Mouse (Mus musculus): ENCODE data around the gene Tars2. TPM values are rescaled to one million over a fixed set of nuclear protein-coding genes. Genes with fewer than 3 reads are reported as not detected.
"Not testable (repeated sequence)": the region's sequence is repeated elsewhere in the genome, so short reads cannot be mapped to it uniquely, and the experiment has no call there.

Tars2 gene
- 39.5 and 40.0 TPM in 2 replicates for polyA plus RNA-seq (2015; fragmentation: Nextera tagmentation; extraction: Ambion mirVana)

DNA sequence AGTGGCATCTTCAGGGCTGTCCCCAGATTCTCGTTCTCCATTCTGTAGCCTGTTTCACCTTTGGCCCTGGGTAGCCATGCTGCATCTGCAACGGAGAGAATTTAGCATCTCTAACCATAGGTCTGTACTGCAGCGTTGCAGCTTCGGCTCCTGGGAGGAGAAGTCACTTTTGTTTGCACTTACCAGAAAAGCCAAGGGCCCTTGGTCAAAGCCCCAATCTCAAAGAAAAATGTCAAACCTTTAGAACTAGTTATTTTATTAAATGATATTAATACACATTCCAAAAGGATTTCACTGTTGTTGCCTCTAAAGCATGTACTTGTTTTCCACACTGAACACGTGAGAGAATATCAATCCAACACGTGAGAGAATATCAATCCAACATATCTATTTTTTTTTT, at the start of gene Tars2:
TSS of gene Tars2 (minus strand) at position 101 of the 400 bp plus-strand sequence.
- no peak within 1 kb of the TSS for H3K4me2 ChIP-seq
- H3K4me3 ChIP-seq = no peak within 1 kb of the TSS
- H3K27me3 ChIP-seq (replicated peaks) = no peaks in the 10 kb centered on the region
- H3K36me3 ChIP-seq = peaks cover 33% of the 10 kb centered on the region
- H3K9me3 ChIP-seq = no peaks in the 10 kb centered on the region
- no peak for ATAC-seq (ENCODE audit: extremely low read depth, insufficient number of reproducible peaks, low FRiP score, low TSS enrichment)
- peaks cover 14% of the 10 kb centered on the region; the same call in 1 of the 2 replicates for H3K4me1 ChIP-seq
- no peak within 1 kb of the TSS for H3K27ac ChIP-seq (replicated peaks)
- 83% methylated on average over 6 of the region's 6 CpGs for WGBS
- no peak within 1 kb of the TSS for H3K9ac ChIP-seq

DNA sequence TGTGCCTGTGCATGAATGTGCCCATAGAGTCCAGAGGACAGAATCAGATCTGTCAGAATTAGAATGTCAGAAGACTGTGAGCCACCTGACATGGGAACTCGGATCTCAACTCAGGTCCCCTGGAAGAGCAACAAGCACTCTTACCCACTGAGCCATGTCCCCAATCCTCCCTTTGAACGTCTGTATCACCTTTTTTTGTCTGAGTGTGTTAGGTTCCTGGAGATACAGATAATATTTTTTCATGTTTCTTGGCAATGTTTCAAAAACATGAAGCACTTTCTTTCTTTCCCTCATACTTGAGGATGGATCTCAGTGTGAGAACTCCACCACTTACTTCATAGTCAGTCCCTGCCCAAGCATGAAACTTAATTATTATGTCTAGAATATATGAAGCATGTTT, 48.4 kb upstream of the Tars2 start:
- peaks cover 31% of the 10 kb centered on the region for H3K36me3 ChIP-seq
- no peak overlapping the region for H3K9ac ChIP-seq
- ATAC-seq (ENCODE audit: extremely low read depth, insufficient number of reproducible peaks, low FRiP score, low TSS enrichment) = no peak
- H3K4me2 ChIP-seq = no peak overlapping the region
- H3K4me1 ChIP-seq = peaks cover 18% of the 10 kb centered on the region
- H3K4me3 ChIP-seq = no peak overlapping the region
- WGBS = 39% methylated on average over 2 of the region's 2 CpGs
- no peaks in the 10 kb centered on the region for H3K27me3 ChIP-seq (replicated peaks)
- H3K9me3 ChIP-seq = no peaks in the 10 kb centered on the region
- no peak overlapping the region for H3K27ac ChIP-seq (replicated peaks)

DNA sequence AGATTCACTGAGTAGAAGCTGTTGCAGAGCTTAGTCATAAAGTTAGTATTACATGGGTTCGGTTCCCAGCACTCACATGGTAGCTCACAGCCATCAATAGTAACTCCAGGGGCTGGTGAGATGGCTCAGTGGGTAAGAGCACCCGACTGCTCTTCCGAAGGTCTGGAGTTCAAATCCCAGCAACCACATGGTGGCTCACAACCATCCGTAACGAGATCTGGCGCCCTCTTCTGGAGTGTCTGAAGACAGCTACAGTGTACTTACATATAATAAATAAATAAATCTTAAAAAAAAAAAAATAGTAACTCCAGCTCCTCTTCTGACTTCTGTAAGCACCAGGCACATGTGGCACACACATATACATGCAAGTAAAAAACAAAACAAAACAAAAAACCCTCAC, 47.6 kb upstream of the Tars2 start:
- H3K9ac ChIP-seq; H3K27ac ChIP-seq (replicated peaks); ATAC-seq (ENCODE audit: extremely low read depth, insufficient number of reproducible peaks, low FRiP score, low TSS enrichment); H3K4me3 ChIP-seq; H3K9me3 ChIP-seq; H3K4me2 ChIP-seq; H3K27me3 ChIP-seq (replicated peaks): not testable (repeated sequence)
- peaks cover 13% of the 10 kb centered on the region for H3K4me1 ChIP-seq
- WGBS = 90% methylated on average over 6 of the region's 6 CpGs
- peaks cover 38% of the 10 kb centered on the region for H3K36me3 ChIP-seq

DNA sequence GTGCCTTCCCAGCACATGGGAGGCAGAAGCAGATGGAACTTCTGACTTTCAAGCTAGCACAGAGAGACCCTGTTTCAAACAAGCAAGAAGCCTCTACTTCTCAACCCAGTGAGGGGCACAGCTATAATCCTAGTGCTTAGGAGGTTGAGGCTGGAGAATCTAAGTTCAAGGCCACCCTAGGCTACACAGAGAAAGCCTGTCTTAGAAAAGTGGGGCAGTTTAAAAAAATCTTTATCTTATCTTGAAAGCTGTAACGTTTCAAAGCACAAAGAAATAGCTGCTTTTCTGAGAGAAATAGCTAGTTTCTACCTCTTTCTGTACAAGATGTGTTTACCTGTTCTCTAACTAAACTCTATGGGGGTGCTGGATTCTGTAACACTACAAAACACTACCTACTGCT, 46.7 kb upstream of the Tars2 start:
- no peaks in the 10 kb centered on the region for H3K27me3 ChIP-seq (replicated peaks)
- no peak for ATAC-seq (ENCODE audit: extremely low read depth, insufficient number of reproducible peaks, low FRiP score, low TSS enrichment)
- no peak overlapping the region for H3K4me3 ChIP-seq
- WGBS = 33% methylated on average over 1 of the region's 1 CpGs
- H3K36me3 ChIP-seq = peaks cover 39% of the 10 kb centered on the region
- no peak overlapping the region for H3K27ac ChIP-seq (replicated peaks)
- peaks cover 13% of the 10 kb centered on the region for H3K4me1 ChIP-seq
- no peaks in the 10 kb centered on the region for H3K9me3 ChIP-seq
- H3K4me2 ChIP-seq = no peak overlapping the region
- H3K9ac ChIP-seq = no peak overlapping the region

DNA sequence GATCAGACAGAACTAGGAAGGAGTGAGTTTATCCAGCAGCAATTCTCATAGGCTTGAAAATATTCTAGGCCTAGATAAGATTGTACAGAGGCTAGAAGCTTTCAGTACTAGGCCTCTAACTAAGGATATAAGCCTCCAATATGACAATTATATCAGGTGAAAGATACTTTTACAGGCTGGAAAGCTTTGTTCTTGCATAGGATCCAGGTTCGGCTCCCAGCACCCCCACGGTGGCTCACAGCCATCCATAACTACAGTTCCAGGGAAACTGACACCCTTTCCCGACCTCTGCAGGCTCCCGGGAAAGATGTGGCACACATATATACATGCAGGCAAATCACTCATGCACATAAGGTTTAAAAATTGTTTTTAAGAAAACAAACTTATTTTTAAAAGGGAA, 43.8 kb upstream of the Tars2 start:
- no peak for ATAC-seq (ENCODE audit: extremely low read depth, insufficient number of reproducible peaks, low FRiP score, low TSS enrichment)
- peaks cover 37% of the 10 kb centered on the region for H3K36me3 ChIP-seq
- 92% methylated on average over 4 of the region's 4 CpGs for WGBS
- H3K4me1 ChIP-seq = peaks cover 12% of the 10 kb centered on the region; the same call in 1 of the 2 replicates
- H3K9me3 ChIP-seq = no peaks in the 10 kb centered on the region
- no peak overlapping the region for H3K4me3 ChIP-seq
- H3K27me3 ChIP-seq (replicated peaks) = no peaks in the 10 kb centered on the region
- H3K4me2 ChIP-seq = no peak overlapping the region
- H3K27ac ChIP-seq (replicated peaks) = no peak overlapping the region
- H3K9ac ChIP-seq = no peak overlapping the region

DNA sequence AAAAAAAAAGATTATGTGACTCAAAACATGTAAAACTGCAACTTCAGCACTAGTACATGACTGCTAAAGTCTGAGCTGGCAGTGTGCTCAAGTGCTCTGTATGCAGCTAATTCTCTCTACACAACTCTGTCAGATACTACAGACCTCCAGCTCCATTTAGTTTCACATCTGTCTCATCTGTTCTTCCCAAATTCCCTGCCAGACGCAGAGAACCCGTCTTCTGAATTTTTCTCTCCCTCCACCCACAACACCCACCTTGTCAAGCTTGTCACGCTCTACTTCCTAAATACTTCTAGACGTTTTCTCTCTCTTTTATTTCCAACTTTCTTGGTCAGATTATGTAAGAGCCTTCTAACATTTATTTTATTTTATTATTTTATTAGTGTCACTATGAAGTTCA, 38.8 kb upstream of the Tars2 start:
- Histone ChIP-seq H3K9ac (no peak overlapping the region), H3K4me2 (no peak overlapping the region), H3K9me3 (no peaks in the 10 kb centered on the region), H3K4me1 (peaks cover 10% of the 10 kb centered on the region; the same call in 1 of the 2 replicates), H3K27me3 (replicated peaks) (no peaks in the 10 kb centered on the region), H3K27ac (replicated peaks) (no peak overlapping the region), H3K4me3 (no peak overlapping the region), H3K36me3 (peaks cover 20% of the 10 kb centered on the region)
- ATAC-seq (ENCODE audit: extremely low read depth, insufficient number of reproducible peaks, low FRiP score, low TSS enrichment) = no peak
- 91% methylated on average over 4 of the region's 4 CpGs for WGBS

DNA sequence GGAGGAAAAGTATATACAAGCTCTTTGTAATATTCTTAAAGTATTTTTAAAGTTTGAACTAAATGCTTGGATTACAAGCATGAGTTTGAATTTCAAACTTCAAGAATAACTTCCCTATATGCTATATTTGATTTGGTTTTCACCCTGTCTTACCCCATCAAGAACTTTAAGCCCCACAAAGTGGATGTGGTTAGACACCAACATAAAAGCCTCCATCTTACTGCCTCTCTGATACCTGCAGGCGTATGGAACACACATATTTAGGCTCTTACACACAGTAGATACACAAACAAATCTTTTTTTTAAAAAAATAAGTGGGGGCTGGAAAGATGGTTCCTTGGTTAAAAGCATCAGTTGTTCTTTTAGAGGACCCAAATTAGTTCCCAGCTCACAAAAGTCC, 34.3 kb upstream of the Tars2 start:
- no peak overlapping the region for H3K4me2 ChIP-seq
- H3K27me3 ChIP-seq (replicated peaks) = no peaks in the 10 kb centered on the region
- H3K27ac ChIP-seq (replicated peaks) = no peak overlapping the region
- H3K4me1 ChIP-seq = peaks cover 8% of the 10 kb centered on the region; the same call in 1 of the 2 replicates
- 79% methylated on average over 1 of the region's 1 CpGs for WGBS
- no peak for ATAC-seq (ENCODE audit: extremely low read depth, insufficient number of reproducible peaks, low FRiP score, low TSS enrichment)
- no peak overlapping the region for H3K4me3 ChIP-seq
- peaks cover 6% of the 10 kb centered on the region for H3K36me3 ChIP-seq
- H3K9ac ChIP-seq = no peak overlapping the region
- no peaks in the 10 kb centered on the region for H3K9me3 ChIP-seq

DNA sequence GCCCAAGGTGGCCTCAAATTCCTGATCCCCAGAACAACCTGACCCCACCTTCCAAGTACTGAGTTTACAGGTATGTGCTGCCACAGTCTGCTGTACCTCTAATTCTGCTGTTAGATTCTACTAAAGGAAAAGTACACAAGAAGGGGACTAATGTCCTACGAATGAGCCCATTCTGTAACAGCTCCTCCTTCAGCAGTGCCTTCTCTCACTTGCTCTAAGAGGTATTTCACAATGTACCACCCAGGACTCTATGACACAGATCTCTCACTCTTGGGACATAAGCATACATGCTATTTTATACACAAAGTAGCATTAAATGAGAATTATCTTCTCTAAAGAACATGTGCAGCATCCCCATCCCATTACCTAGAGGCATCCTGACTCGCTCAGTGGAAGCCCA, 33.7 kb upstream of the Tars2 start:
- Histone ChIP-seq H3K36me3 (peaks cover 12% of the 10 kb centered on the region), H3K9ac (no peak overlapping the region), H3K4me2 (no peak overlapping the region), H3K4me3 (no peak overlapping the region), H3K4me1 (peaks cover 8% of the 10 kb centered on the region; the same call in 1 of the 2 replicates), H3K9me3 (no peaks in the 10 kb centered on the region), H3K27ac (replicated peaks) (no peak overlapping the region), H3K27me3 (replicated peaks) (no peaks in the 10 kb centered on the region)
- ATAC-seq (ENCODE audit: extremely low read depth, insufficient number of reproducible peaks, low FRiP score, low TSS enrichment) = no peak
- 75% methylated on average over 2 of the region's 2 CpGs for WGBS

DNA sequence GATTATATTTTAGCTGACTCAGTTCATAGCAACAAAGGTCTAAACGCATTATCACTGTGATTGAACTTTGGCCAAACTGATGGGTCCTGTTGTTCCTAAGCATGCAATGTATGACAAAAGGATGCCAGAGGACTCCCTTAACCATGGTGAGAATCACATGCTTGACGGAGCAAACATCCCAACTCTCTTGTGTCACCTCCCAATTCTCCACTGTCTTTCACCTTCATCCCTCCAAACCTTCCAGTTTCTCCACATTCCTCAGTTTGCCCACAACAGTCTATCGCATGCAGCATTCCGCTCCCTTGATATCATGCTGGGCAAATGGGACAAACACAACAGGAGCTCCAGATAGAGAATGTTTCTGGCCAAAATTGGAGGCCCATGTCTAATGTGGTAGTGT, 25.5 kb upstream of the Tars2 start:
- Histone ChIP-seq H3K4me2 (no peak overlapping the region), H3K9ac (no peak overlapping the region), H3K27me3 (replicated peaks) (no peaks in the 10 kb centered on the region), H3K36me3 (peaks cover 86% of the 10 kb centered on the region), H3K27ac (replicated peaks) (no peak overlapping the region), H3K4me3 (no peak overlapping the region), H3K9me3 (no peaks in the 10 kb centered on the region), H3K4me1 (no peaks in the 10 kb centered on the region)
- 94% methylated on average over 4 of the region's 4 CpGs for WGBS
- no peak for ATAC-seq (ENCODE audit: extremely low read depth, insufficient number of reproducible peaks, low FRiP score, low TSS enrichment)

DNA sequence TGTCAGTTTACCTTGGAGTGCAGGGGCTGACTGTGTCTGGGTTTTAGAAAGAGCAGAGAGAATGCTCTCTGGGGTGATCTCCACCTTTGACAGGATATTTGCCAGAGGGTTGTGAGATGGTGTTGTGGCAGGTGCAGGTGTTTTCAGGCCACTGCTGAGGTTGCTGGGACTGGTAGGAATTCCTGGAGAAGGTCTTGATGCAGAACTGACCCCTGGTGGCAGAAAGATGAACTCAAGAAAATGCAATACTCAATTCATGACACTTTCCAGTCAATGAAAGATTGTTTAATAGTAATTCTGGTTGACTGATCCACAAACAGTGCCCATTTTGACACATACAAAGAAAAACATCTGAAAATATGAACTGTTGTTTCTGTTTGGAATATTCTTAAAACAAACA, 12.0 kb upstream of the Tars2 start:
- 0 out of 2 replicates have a peak, but pooled peaks cover 2% of the 10 kb centered on the region for H3K4me1 ChIP-seq
- no peak overlapping the region for H3K4me2 ChIP-seq
- ATAC-seq (ENCODE audit: extremely low read depth, insufficient number of reproducible peaks, low FRiP score, low TSS enrichment) = no peak
- H3K9me3 ChIP-seq = no peaks in the 10 kb centered on the region
- H3K9ac ChIP-seq = no peak overlapping the region
- H3K36me3 ChIP-seq = peaks cover 89% of the 10 kb centered on the region
- H3K27ac ChIP-seq (replicated peaks) = no peak overlapping the region
- H3K4me3 ChIP-seq = no peak overlapping the region
- H3K27me3 ChIP-seq (replicated peaks) = no peaks in the 10 kb centered on the region

DNA sequence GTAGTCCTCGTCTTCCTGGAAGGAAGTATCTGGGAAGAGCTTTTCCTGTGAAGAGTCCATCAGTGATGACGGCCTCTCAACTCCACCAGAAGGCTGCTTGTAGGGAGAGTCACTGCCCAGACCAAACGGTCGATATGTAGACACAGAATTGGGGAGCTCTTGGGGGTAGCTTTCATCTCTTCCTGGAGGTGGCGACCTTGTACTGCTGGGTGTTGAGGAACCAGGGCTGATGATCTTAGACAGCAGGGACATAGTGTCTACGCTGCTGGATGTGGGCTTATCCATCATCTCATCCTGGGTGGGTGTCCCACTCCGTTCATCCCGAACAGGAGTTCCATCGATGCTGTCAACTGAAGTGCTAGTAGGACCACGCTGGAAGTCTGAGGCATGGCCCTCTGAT, 5.5 kb upstream of the Tars2 start:
- Histone ChIP-seq H3K4me1 (0 out of 2 replicates have a peak, but pooled peaks cover 7% of the 10 kb centered on the region), H3K27ac (replicated peaks) (peak overlapping the region; percentile 22; the same call in 1 of the 2 replicates), H3K4me3 (no peak overlapping the region), H3K9ac (no peak overlapping the region), H3K36me3 (peaks cover 83% of the 10 kb centered on the region), H3K9me3 (no peaks in the 10 kb centered on the region), H3K4me2 (no peak overlapping the region), H3K27me3 (replicated peaks) (no peaks in the 10 kb centered on the region)
- 85% methylated on average over 10 of the region's 10 CpGs for WGBS
- ATAC-seq (ENCODE audit: extremely low read depth, insufficient number of reproducible peaks, low FRiP score, low TSS enrichment) = no peak

DNA sequence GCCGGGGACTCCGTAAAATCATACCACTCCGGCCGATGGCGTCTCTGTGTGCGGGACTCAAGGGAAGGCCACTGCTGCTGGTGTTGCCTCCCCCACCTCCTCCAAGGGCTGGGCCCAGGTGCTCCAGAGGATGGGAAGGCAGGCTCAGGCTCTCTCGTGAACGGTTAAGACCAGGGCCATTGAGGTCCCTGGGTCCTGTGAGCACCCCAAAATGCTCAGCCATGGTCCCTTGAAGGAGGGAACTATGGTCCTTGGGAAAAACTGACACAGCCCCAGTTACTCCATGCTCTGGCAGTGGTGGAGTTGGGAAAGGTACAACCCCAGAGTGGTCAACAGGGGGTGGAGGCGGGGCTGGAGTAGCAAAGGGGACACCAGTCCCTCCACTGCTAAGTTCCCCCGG, 3.8 kb upstream of the Tars2 start:
- 85% methylated on average over 10 of the region's 10 CpGs for WGBS
- Histone ChIP-seq H3K9me3 (no peaks in the 10 kb centered on the region), H3K9ac (no peak overlapping the region), H3K4me1 (peaks cover 10% of the 10 kb centered on the region; the same call in 1 of the 2 replicates), H3K27ac (replicated peaks) (no peak overlapping the region; the same call in 1 of the 2 replicates), H3K4me3 (no peak overlapping the region), H3K36me3 (peaks cover 69% of the 10 kb centered on the region), H3K4me2 (no peak overlapping the region), H3K27me3 (replicated peaks) (no peaks in the 10 kb centered on the region)
- ATAC-seq (ENCODE audit: extremely low read depth, insufficient number of reproducible peaks, low FRiP score, low TSS enrichment) = no peak
